Mouse (Mus musculus) cortical plate, adult 2 months (tissue): Measurements from ENCODE around the gene Sec62.

Source experiments
- CTCF ChIP-seq: fragments of 200-500 bp; IDR thresholded peaks from 2 replicates; pipeline ENCODE4 v1.5.1; 2011; ENCODE audit warnings: mild to moderate bottlenecking, control low read depth, low read length; ENCODE audit not compliant: insufficient read depth; ENCODE audit errors: extremely low read depth
- POLR2A ChIP-seq: fragments of 200-500 bp; IDR thresholded peaks from 2 replicates; pipeline ENCODE4 v1.6.1; 2011; ENCODE audit warnings: mild to moderate bottlenecking, low read length, control low read depth; ENCODE audit not compliant: insufficient read depth; ENCODE audit errors: extremely low read depth

DNA sequence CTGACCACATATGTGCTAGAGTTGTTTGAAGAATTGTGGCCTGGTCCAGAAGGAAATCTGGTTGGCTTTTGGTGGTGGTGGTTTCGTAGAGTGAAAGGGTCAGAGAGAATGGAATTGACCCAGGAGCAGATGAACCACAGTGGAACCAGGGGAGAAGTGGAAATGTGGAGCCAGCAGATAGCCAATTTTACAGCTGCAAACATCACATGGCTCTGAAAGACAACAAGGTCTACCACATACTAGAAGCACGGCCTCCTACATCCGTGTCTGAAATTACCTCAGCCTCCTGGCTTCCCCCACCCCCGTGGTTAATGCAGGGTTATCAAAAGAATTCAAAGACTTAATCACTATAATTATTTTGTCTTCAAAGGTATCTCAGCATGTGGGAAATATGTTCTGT, 27.8 kb upstream of the Sec62 start:
- TF ChIP-seq POLR2A: no peak
- TF ChIP-seq CTCF: no peak
